8 mouse cellular contexts compared by ENCODE assay signal in genomic region chr10:33703420-33703819, GRCm38 (mm10).
DNase-seq lines count a peak whose midpoint lies in the region; ATAC-seq and TF ChIP-seq lines count a peak whose summit lies in the region.

No protein-coding gene starts in this region.

- peak; percentile 59 to 75 for DNase-seq in cerebellum, postnatal 14 days
- no peak for DNase-seq in cerebellum, adult 9-11 months
- peak; percentile 4 for DNase-seq in thymus, postnatal 0 days (ENCODE audit: low spot score)
- no peak for DNase-seq in thymus, postnatal 36 days
- peak; percentile 75 to 77 for DNase-seq in left cerebral cortex, adult 2 months (ENCODE audit: extremely low spot score in 1 of 2, low spot score in 2 of 2)
- peak; percentile 90 for DNase-seq in right cerebral cortex, adult 2 months (ENCODE audit: low spot score in 2 of 2)
- DNase-seq in spleen, postnatal 4 days (ENCODE audit: low spot score in 2 of 2): no peak

- 0 out of 2 replicates have a peak overlapping the region, but pooled peaks have one; percentile 22 for H3K4me3 ChIP-seq in left cerebral cortex, adult 2 months

- peak; percentile 70 for TF ChIP-seq CTCF in left cerebral cortex, adult 2 months (IDR thresholded peaks at IDR 0.05)

- peak overlapping the region; percentile 34; the same call in 1 of the 2 replicates for H3K27ac ChIP-seq in left cerebral cortex, adult 2 months

- intact Hi-C loops in left cerebral cortex, adult 2 months (cut with DNase I): loop anchor here (10.0 kb wide), 2 partner anchors 809 to 1959 kb away; partner anchors contain the start of gene Nkain2

- ATAC-seq in frontal cortex, adult (ENCODE audit: low TSS enrichment): peak; percentile 96

Comparison
In these comparisons a context has a peak if more than half of its experiments do, and no peak if none do; other contexts are left out.
1. DNase-seq: peak in cerebellum, postnatal 14 days (2 of 2), thymus, postnatal 0 days (single experiment), left cerebral cortex, adult 2 months (2 of 2) and right cerebral cortex, adult 2 months (2 of 2); none in cerebellum, adult 9-11 months (single experiment), thymus, postnatal 36 days (0 of 2) and spleen, postnatal 4 days (0 of 2).